Mouse (Mus musculus) ES-Bruce4 (cell line): ENCODE measurements at regions not wholly inside any gene's neighbourhood (a gene's known extent, or its start where the extent isn't known, plus 50 kb on each side); places are given as distances from the start of the nearest gene placed in this dataset.

Experiments used
- CTCF ChIP-seq: IDR thresholded peaks from one replicate; pipeline ENCODE4 v1.8.1; 2011; ENCODE audit warnings: low read depth, low read length
- POLR2A ChIP-seq: IDR thresholded peaks from one replicate; pipeline ENCODE4 v1.8.1; 2011; ENCODE audit warnings: low read length; ENCODE audit not compliant: insufficient read depth

GRCm38 (mm10) chr19:54585326-54585725, 541.4 kb downstream of the Adra2a start:
- TF ChIP-seq POLR2A (no peak), CTCF (no peak)
